Comparison of ENCODE assay signal across 13 mouse cellular contexts in the genomic region with DNA sequence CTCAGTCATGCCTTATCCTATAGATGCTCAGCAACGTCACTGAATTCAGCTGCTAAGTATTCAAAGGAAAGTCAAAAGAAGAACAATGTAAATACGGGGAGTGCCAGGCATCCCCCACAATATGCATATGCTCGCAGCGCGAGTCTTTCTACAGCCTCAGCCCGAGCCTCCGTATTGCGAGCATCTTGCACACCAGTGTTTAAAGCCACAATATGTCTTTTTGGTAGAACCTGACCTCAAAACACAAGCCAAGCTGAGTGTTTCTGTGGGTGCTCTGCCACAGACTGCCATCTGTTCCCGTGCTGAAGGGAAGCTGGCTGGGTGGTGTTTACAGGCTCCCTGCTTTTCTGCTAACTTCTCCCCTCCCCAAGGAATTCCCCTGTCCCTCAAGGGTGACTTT. TPM values are rescaled to one million over a fixed set of nuclear protein-coding genes. Genes with fewer than 3 reads are reported as not detected.
DNase-seq lines count a peak whose midpoint lies in the region; ATAC-seq lines count a peak whose summit lies in the region.
"Had no signal": no experiment of that assay in that cellular context is flagged by ENCODE, and none has a peak within 500 bp of the region (broad histone marks: within the 10 kb centered on the region; RNA-seq: fewer than 3 reads in every experiment).

No protein-coding gene starts in this region.

- no peak for DNase-seq in cerebellum, postnatal 10 days
- peak; percentile 61 for DNase-seq in cerebellum, adult 11-12 months
- peak; percentile 58 to 81 for DNase-seq in frontal cortex, postnatal 36 days (ENCODE audit: low spot score in 2 of 2)
- DNase-seq in right cerebral cortex, adult 2 months (ENCODE audit: low spot score in 2 of 2), result peak; percentile 59 to 69
- no peak for DNase-seq in gastrocnemius, adult 18-20 months (ENCODE audit: low spot score)
- DNase-seq in yolk sac, embryonic 10.5 days (ENCODE audit: low spot score), result no peak
- DNase-seq in embryo, embryonic 9.5 days (ENCODE audit: extremely low spot score), result no peak
- DNase-seq: gastrocnemius, postnatal 14 days; kidney, postnatal 36 days; thymus, postnatal 36 days had no signal

- peak; percentile 52; the same call in 1 of the 2 replicates for ATAC-seq in cerebellum, adult (ENCODE audit: insufficient number of reproducible peaks, low FRiP score, low TSS enrichment)
- ATAC-seq: inflammation-experienced regulatory T-cells, adult 6 months had no signal

RNA-seq across cellular contexts. Expression of gene Wasf3, which starts 46.7 kb away (rescaled TPM):
- total RNA-seq in gastrocnemius, adult 18-20 months (2021), result under 1 TPM; 0.78 to 0.85 TPM
- total RNA-seq: megakaryocyte progenitor cell, adult 5-6 weeks had no signal

Comparison
In these comparisons a context has a peak if more than half of its experiments do, and no peak if none do; other contexts are left out.
1. DNase-seq: peak in cerebellum, adult 11-12 months (single experiment), frontal cortex, postnatal 36 days (2 of 2) and right cerebral cortex, adult 2 months (2 of 2); none in cerebellum, postnatal 10 days (0 of 2), gastrocnemius, adult 18-20 months (single experiment), yolk sac, embryonic 10.5 days (single experiment) and embryo, embryonic 9.5 days (single experiment).